Mouse (Mus musculus): ENCODE results near the gene Mlxip.

DNA sequence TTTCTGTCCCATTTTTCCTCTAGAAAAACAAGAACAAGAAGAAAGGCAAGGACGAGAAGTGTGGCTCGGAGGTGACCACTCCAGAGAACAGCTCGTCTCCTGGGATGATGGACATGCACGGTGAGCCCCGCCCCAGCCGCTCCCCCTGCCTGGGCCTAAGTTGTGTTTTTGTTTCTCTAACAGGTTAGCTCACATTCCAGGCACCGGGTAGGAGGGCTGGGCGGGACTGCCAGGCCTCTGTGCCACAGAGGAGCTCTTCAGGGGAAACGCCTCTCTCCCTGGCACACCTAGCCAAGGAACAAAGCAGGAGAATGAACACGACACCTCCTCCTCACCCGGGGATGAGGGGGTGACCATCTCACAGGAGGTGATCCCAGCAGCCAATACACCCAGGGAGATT lies 38.7 kb upstream of the Mlxip start:
- TF ChIP-seq CTCF (IDR thresholded peaks at IDR 0.05; ENCODE audit: control insufficient read depth, insufficient read depth, insufficient replicate concordance, low read depth, low read length): no peak
- no peak for TF ChIP-seq POLR2A (IDR thresholded peaks at IDR 0.05; ENCODE audit: control insufficient read depth, low read depth, low read length)

All from testis, adult 2 months (tissue).